Mouse (Mus musculus) lung, postnatal 0 days (tissue): ENCODE results near the gene Rdx. TPM values are rescaled to one million over a fixed set of nuclear protein-coding genes. Genes with fewer than 3 reads are reported as not detected.
A peak's percentile ranks its signal among the peaks of the same experiment; 100 is the strongest.

Source experiments
- ATAC-seq: fragments of 200-750 bp; cut with Nextera tagmentation; 2 replicates; pipeline ENCODE4 v1.8.0; 2017; ENCODE audit warnings: moderate library complexity
- DNase-seq: peaks from one replicate; pipeline ENCODE4 v3.0.0-alpha.2; 2016; ENCODE audit warnings: low spot score
- H3K27ac ChIP-seq: fragments of 300-500 bp; sonication (generic); 2 replicates; pipeline ENCODE4 v1.5.1; 2014; ENCODE audit warnings: antibody characterized with exemption, mild to moderate bottlenecking, low read length, mixed read lengths
- H3K27me3 ChIP-seq: fragments of 300-500 bp; sonication (generic); replicated peaks from 2 replicates; pipeline ENCODE4 v1.6.1; 2014; ENCODE audit warnings: low read length, mixed read lengths; ENCODE audit not compliant: insufficient read depth
- H3K36me3 ChIP-seq: fragments of 300-500 bp; sonication (generic); 2 replicates; pipeline ENCODE4 v1.6.1; 2014; ENCODE audit warnings: low read length, mixed read lengths; ENCODE audit not compliant: insufficient read depth
- H3K4me1 ChIP-seq: fragments of 300-500 bp; sonication (generic); 2 replicates; pipeline ENCODE4 v1.6.1; 2014; ENCODE audit warnings: antibody characterized with exemption, low read depth, low read length, mixed read lengths; ENCODE audit not compliant: insufficient read depth
- H3K4me2 ChIP-seq: fragments of 300-500 bp; sonication (generic); replicated peaks from 2 replicates; pipeline ENCODE4 v1.6.1; 2014; ENCODE audit warnings: low read depth, mild to moderate bottlenecking, low read length, moderate library complexity, mixed read lengths
- H3K4me3 ChIP-seq: fragments of 300-500 bp; sonication (generic); 2 replicates; pipeline ENCODE4 v1.5.1; 2014; ENCODE audit warnings: low read depth, low read length
- H3K9ac ChIP-seq: fragments of 300-500 bp; sonication (generic); replicated peaks from 2 replicates; pipeline ENCODE4 v1.6.1; 2014; ENCODE audit warnings: low read depth, mild to moderate bottlenecking
- H3K9me3 ChIP-seq: fragments of 300-500 bp; sonication (generic); 2 replicates; pipeline ENCODE4 v1.6.1; 2016; ENCODE audit warnings: low read length, mixed read lengths
- CTCF ChIP-seq: IDR thresholded peaks from 2 replicates; pipeline ENCODE4 v1.5.1; 2016; ENCODE audit warnings: antibody characterized with exemption, mild to moderate bottlenecking
- EP300 ChIP-seq: IDR thresholded peaks from 2 replicates; pipeline ENCODE4 v1.6.1; 2016; ENCODE audit warnings: antibody characterized with exemption, mild to moderate bottlenecking, control low read depth
- WGBS: fragments of 180-500 bp; shearing (Covaris S2); extraction: QIAGEN DNeasy Blood & Tissue Kit; methylation state at CpG from one replicate; pipeline ENCODE4 v1.1.7; 2014; 5-methylcytosine and 5-hydroxymethylcytosine counted together
- polyA plus RNA-seq: library from polyadenylated mRNA; unstranded; fragments of >200 nt; fragmentation: Nextera tagmentation; extraction: Ambion mirVana; gene quantifications from 2 replicates; pipeline ENCODE4 v1.2.1, GENCODE M21; 2015

Gene Rdx
- polyA plus RNA-seq, 1 experiment from 2014 or later = 143 TPM

- TF ChIP-seq EP300 (no peak), CTCF (no peak)
- Histone ChIP-seq H3K4me2 (no peak overlapping the region), H3K27me3 (no peaks in the 10 kb centered on the region), H3K9me3 (no peaks in the 10 kb centered on the region), H3K27ac (no peak overlapping the region), H3K36me3 (no peaks in the 10 kb centered on the region; the same call in 1 of the 2 replicates), H3K9ac (no peak overlapping the region), H3K4me3 (no peak overlapping the region), H3K4me1 (no peaks in the 10 kb centered on the region)
- ATAC-seq = no peak
- 58% methylated on average over 8 of the region's 8 CpGs for WGBS
- DNase-seq = no peak
Observed at GRCm38 (mm10) chr9:52093108-52093507, 46.1 kb downstream of the Rdx start.

- TF ChIP-seq CTCF (no peak), EP300 (no peak)
- Histone ChIP-seq H3K4me1 (no peaks in the 10 kb centered on the region), H3K36me3 (no peaks in the 10 kb centered on the region), H3K9ac (no peak overlapping the region), H3K4me3 (no peak overlapping the region), H3K4me2 (no peak overlapping the region), H3K9me3 (no peaks in the 10 kb centered on the region), H3K27me3 (no peaks in the 10 kb centered on the region), H3K27ac (no peak overlapping the region)
- WGBS = 68% methylated on average over 5 of the region's 5 CpGs
- ATAC-seq (no peak), DNase-seq (no peak)
Observed at GRCm38 (mm10) chr9:52094016-52094415, 47.0 kb downstream of the Rdx start.

- Histone ChIP-seq H3K4me3 (no peak overlapping the region), H3K9me3 (no peaks in the 10 kb centered on the region), H3K27ac (no peak overlapping the region), H3K9ac (no peak overlapping the region), H3K4me2 (no peak overlapping the region), H3K27me3 (no peaks in the 10 kb centered on the region), H3K4me1 (no peaks in the 10 kb centered on the region), H3K36me3 (no peaks in the 10 kb centered on the region)
- peak; percentile 66 for DNase-seq
- TF ChIP-seq CTCF (no peak), EP300 (no peak)
- ATAC-seq = no peak
- WGBS = 62% methylated on average over 10 of the region's 10 CpGs
Observed at GRCm38 (mm10) chr9:52094471-52094980, 47.6 kb downstream of the Rdx start.

- no peaks in the 10 kb centered on the region for H3K27me3 ChIP-seq
- no peak overlapping the region for H3K4me3 ChIP-seq
- no peak overlapping the region for H3K27ac ChIP-seq
- TF ChIP-seq EP300 (no peak), CTCF (no peak)
- no peak overlapping the region for H3K4me2 ChIP-seq
- DNase-seq (no peak), ATAC-seq (no peak)
- no peaks in the 10 kb centered on the region for H3K9me3 ChIP-seq
- H3K9ac ChIP-seq = no peak overlapping the region
- 57% methylated on average over 3 of the region's 3 CpGs for WGBS
- no peaks in the 10 kb centered on the region for H3K4me1 ChIP-seq
- H3K36me3 ChIP-seq = no peaks in the 10 kb centered on the region
Observed at GRCm38 (mm10) chr9:52095666-52096065, 48.7 kb downstream of the Rdx start.

- Histone ChIP-seq H3K9ac (no peak overlapping the region), H3K27me3 (no peaks in the 10 kb centered on the region), H3K36me3 (no peaks in the 10 kb centered on the region), H3K4me3 (no peak overlapping the region), H3K9me3 (no peaks in the 10 kb centered on the region), H3K4me1 (no peaks in the 10 kb centered on the region), H3K27ac (no peak overlapping the region), H3K4me2 (no peak overlapping the region)
- ATAC-seq (no peak), DNase-seq (no peak)
- 45% methylated on average over 1 of the region's 1 CpGs for WGBS
- TF ChIP-seq CTCF = no peak
- no peak for TF ChIP-seq EP300
Observed at GRCm38 (mm10) chr9:52097386-52097785, 50.4 kb downstream of the Rdx start.

- peak; percentile 98 for TF ChIP-seq CTCF
- TF ChIP-seq EP300 = no peak
- Histone ChIP-seq H3K4me2 (no peak overlapping the region), H3K9ac (no peak overlapping the region), H3K4me3 (no peak overlapping the region), H3K27ac (no peak overlapping the region), H3K36me3 (no peaks in the 10 kb centered on the region), H3K9me3 (no peaks in the 10 kb centered on the region), H3K27me3 (no peaks in the 10 kb centered on the region), H3K4me1 (no peaks in the 10 kb centered on the region)
- WGBS = 3% methylated on average over 7 of the region's 7 CpGs
- ATAC-seq = peak; percentile 71
- DNase-seq = peak; percentile 91
Observed at GRCm38 (mm10) chr9:52098600-52098999, 51.6 kb downstream of the Rdx start.

GRCm38 (mm10) chr9:52100426-52100825 is 53.5 kb downstream of the Rdx start:
- Histone ChIP-seq H3K27me3 (no peaks in the 10 kb centered on the region), H3K27ac (no peak overlapping the region), H3K4me1 (no peaks in the 10 kb centered on the region), H3K4me3 (no peak overlapping the region), H3K36me3 (no peaks in the 10 kb centered on the region), H3K9ac (no peak overlapping the region), H3K9me3 (no peaks in the 10 kb centered on the region), H3K4me2 (no peak overlapping the region)
- ATAC-seq (no peak), DNase-seq (no peak)
- TF ChIP-seq CTCF (no peak), EP300 (no peak)
- WGBS = 81% methylated on average over 14 of the region's 14 CpGs
